Mouse (Mus musculus) ES-E14 (cell line): ENCODE results near the gene Cyp2d11. TPM values are rescaled to one million over a fixed set of nuclear protein-coding genes. Genes with fewer than 3 reads are reported as not detected.
A peak's percentile ranks its signal among the peaks of the same experiment; 100 is the strongest.

Experiments used
- DNase-seq: peaks from one replicate; pipeline ENCODE4 v3.0.0-alpha.2; 2013; ENCODE audit warnings: low read depth, low spot score
- H3K27ac ChIP-seq: 2 replicates; pipeline ENCODE4 v1.5.1; 2012; ENCODE audit warnings: low read depth, mild to moderate bottlenecking, low read length, moderate library complexity, mixed read lengths; ENCODE audit not compliant: poor library complexity, insufficient read depth, severe bottlenecking
- H3K36me3 ChIP-seq: 2 replicates; pipeline ENCODE4 v1.6.1; 2012; ENCODE audit warnings: mild to moderate bottlenecking, low read length, moderate library complexity, mixed read lengths; ENCODE audit not compliant: control insufficient read depth, poor library complexity, insufficient read depth, severe bottlenecking
- H3K4me1 ChIP-seq, 2 experiments: fragments of 150-350 bp in 1 of 2; sonication (generic) in 1 of 2; 2 replicates each; pipeline ENCODE4 v1.6.1; 2012; ENCODE audit warnings: low read length in 2 of 2, mild to moderate bottlenecking in 1 of 2, mixed read lengths in 1 of 2; ENCODE audit not compliant: control insufficient read depth in 2 of 2, insufficient read depth in 2 of 2, poor library complexity in 1 of 2
- H3K4me3 ChIP-seq, 2 experiments: fragments of 150-350 bp in 1 of 2; sonication (generic) in 1 of 2; 2 replicates each; pipeline ENCODE4 v1.5.1; 2012; ENCODE audit warnings: low read length in 2 of 2, low read depth in 1 of 2, mild to moderate bottlenecking in 1 of 2, mixed read lengths in 1 of 2; ENCODE audit not compliant: insufficient read depth in 1 of 2, poor library complexity in 1 of 2, severe bottlenecking in 1 of 2
- H3K9ac ChIP-seq: 2 replicates; pipeline ENCODE4 v1.6.1; 2012; ENCODE audit warnings: low read depth, mild to moderate bottlenecking, low read length, mixed read lengths; ENCODE audit not compliant: poor library complexity, insufficient read depth, severe bottlenecking
- H3K9me3 ChIP-seq: fragments of 150-350 bp; sonication (generic); 2 replicates; pipeline ENCODE4 v1.6.1; 2012; ENCODE audit warnings: low read depth, mild to moderate bottlenecking, low read length; ENCODE audit not compliant: control insufficient read depth, insufficient read depth
- CHD2 ChIP-seq: IDR thresholded peaks from 2 replicates; pipeline ENCODE4 v1.6.1; 2014; ENCODE audit warnings: mild to moderate bottlenecking, low read depth, low read length, inconsistent platforms
- HCFC1 ChIP-seq: IDR thresholded peaks from 2 replicates; pipeline ENCODE4 v1.6.1; 2012; ENCODE audit warnings: low read length, inconsistent platforms, borderline replicate concordance; ENCODE audit not compliant: insufficient read depth
- MAFK ChIP-seq: IDR thresholded peaks from 2 replicates; pipeline ENCODE4 v1.6.1; 2014; ENCODE audit warnings: mild to moderate bottlenecking, low read depth, low read length, inconsistent platforms; ENCODE audit not compliant: insufficient read depth
- ZC3H11A ChIP-seq: IDR thresholded peaks from 2 replicates; pipeline ENCODE4 v1.6.1; 2012; ENCODE audit warnings: low read depth, mild to moderate bottlenecking, inconsistent platforms, low read length, borderline replicate concordance
- ZNF384 ChIP-seq: IDR thresholded peaks from 2 replicates; pipeline ENCODE4 v1.6.1; 2012; ENCODE audit warnings: low read depth, low read length, inconsistent platforms
- in situ Hi-C, 2 experiments: fragments of 600-800 bp; cut with MboI; formaldehyde crosslinking; loops; one replicate each; pipeline ENCODE4 v1.15.1; 2025; ENCODE audit warnings: low sequenced_read_pairs in 2 of 2, inconsistent platforms in 1 of 2; ENCODE audit not compliant: unreplicated experiment in 2 of 2
- total RNA-seq: library from RNA; depleted of rRNA; stranded (reverse); fragments of 300-350 nt; gene quantifications from 2 replicates; pipeline ENCODE4 v1.2.3, GENCODE M21; 2012

The Cyp2d11 gene
- total RNA-seq, 1 experiment, result not detected

DNA sequence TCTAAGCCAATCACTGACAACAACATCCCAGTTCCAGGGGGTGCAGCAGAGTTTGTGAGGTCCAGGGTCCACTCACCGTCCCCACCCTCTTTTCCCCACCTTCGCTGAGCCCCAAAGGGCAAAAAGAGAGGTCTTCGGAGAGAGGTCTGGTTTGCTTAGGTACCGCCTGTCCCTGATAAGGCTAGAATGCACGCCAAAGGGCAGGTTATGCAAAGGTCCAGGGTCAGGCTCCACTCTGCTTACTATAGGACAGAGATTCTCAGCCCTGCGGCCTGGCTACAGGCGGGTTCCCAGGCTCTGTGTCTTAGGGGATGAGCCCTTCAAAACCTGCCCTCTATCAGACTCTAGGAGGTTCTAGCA lies 14.3 kb downstream of the Cyp2d11 start:
- Histone ChIP-seq H3K9me3 (no peaks in the 10 kb centered on the region), H3K4me1 (peaks cover 0 to 2% of the 10 kb centered on the region in 2 experiments; a peak in 1 of 4 replicates), H3K4me3 (peak overlapping the region; percentile 35 to 60), H3K27ac (no peak overlapping the region), H3K36me3 (no peaks in the 10 kb centered on the region), H3K9ac (no peak overlapping the region)
- TF ChIP-seq MAFK (no peak), ZC3H11A (no peak), ZNF384 (no peak), HCFC1 (no peak), CHD2 (no peak)
- no peak for DNase-seq
- in situ Hi-C loops, result no loop called here

DNA sequence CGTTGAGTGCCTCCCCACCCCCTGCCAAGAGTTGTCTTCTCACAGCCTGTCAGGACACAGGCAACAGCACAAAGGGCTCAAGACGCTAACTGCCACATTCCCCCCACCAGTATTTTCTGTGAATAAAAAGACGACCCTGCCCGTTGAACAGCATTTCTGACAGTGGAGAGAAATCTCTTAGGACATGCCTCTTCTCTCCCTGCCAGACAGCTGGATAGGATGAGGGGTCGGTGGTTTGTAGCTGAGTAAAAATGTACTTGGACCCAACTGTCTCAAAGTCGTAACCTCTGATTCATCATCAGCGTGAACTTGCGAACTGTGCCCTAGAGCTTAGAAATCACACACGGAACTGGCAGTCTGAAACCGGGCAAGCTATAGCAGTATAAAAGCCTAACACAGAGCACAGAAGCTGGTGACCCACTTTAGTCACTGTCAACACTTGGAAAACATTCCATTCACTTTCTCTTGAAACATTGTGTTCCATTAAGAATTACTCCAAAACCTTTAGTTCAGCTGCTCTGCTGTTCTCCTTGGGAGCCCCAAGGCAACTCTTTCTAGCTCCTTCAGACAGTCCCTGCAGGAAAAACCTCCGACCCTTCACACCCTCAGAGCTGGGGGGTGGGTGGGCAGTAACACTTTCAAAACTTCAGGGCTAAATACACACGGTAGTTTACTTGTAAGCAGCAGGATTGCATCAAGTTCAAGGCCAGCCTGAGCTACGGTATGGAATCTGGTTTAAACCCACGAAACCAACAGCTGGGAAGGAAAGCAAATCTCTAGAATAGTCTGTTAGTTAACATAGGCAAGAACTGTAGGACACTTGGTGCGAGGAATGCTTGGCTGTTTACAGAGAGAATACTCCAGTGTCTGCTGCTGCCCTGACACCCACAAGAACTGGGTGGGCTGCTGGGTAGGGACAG lies 15.3 kb downstream of the Cyp2d11 start:
- Histone ChIP-seq H3K4me3 (no peak overlapping the region), H3K27ac (no peak overlapping the region), H3K9ac (no peak overlapping the region), H3K36me3 (no peaks in the 10 kb centered on the region), H3K4me1 (peaks cover 0 to 2% of the 10 kb centered on the region in 2 experiments; a peak in 1 of 4 replicates), H3K9me3 (no peaks in the 10 kb centered on the region)
- DNase-seq, result no peak
- TF ChIP-seq MAFK (no peak), ZNF384 (no peak), HCFC1 (no peak), CHD2 (no peak), ZC3H11A (no peak)
- in situ Hi-C loops, result no loop called here

DNA sequence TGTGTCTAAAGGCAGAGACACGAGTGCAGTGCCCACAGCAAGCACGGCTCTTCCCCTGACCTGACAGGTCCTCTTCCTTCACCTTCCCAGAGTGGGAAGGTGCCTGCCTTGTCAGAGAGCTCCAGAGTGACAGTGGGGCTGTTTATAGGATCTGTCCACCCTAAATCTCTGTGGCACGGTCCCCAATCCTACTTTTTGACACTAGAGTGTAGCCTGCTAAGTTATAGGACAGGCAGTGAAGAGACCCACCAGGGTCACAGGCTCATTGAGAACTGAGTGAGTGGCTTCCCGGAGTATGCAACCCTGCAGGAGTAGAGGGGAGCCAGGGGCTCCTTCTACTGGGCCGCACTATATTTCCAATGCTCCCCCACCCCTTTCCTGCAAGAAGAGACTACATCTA lies 16.1 kb downstream of the Cyp2d11 start:
- in situ Hi-C loops, result no loop called here
- H3K4me1 ChIP-seq, result peaks cover 0 to 2% of the 10 kb centered on the region in 2 experiments; a peak in 1 of 4 replicates
- H3K9me3 ChIP-seq, result no peaks in the 10 kb centered on the region
- no peak overlapping the region for H3K9ac ChIP-seq
- H3K36me3 ChIP-seq, result no peaks in the 10 kb centered on the region
- no peak overlapping the region for H3K4me3 ChIP-seq
- TF ChIP-seq HCFC1 (no peak), CHD2 (no peak), ZC3H11A (no peak), MAFK (no peak), ZNF384 (no peak)
- no peak for DNase-seq
- no peak overlapping the region; the same call in 1 of the 2 replicates for H3K27ac ChIP-seq

DNA sequence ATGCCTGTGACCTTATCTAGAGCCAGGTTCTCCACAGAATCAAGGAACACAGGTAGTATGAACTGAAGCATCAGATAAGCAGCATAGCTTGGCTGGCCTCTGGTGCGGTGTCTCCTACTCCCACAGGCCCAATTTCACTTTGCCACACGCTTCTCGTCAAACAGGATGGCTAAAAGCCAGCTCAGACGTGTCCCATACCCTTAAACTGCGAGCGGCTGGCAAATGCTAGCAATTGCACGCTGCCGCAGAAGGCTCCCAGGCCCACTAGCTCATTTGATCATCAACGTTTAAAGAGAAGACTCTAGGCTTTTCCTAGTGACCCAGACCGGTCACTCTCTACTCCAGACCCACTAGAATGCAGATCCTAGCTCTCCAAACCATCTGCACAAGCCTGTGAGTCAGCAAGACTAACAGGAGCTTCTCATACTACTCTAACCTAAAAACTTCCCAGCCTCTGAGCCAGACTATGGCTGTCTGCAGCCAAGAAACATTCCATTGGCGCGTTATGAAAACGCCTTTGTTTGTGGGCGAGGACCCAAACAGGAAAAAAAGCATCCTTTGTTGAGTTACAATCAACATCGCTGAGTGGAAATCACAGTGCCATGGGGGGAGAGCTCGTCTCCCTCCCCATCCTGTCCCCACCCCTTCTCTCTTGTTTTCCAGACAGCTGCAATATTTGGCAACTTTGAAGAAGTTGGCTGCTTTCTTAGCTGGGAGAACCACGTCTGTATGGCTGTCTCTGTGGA lies 17.3 kb downstream of the Cyp2d11 start:
- in situ Hi-C loops, result no loop called here
- no peak overlapping the region for H3K4me3 ChIP-seq
- no peaks in the 10 kb centered on the region for H3K9me3 ChIP-seq
- H3K4me1 ChIP-seq, result peaks cover 0 to 2% of the 10 kb centered on the region in 2 experiments; a peak in 1 of 4 replicates
- H3K36me3 ChIP-seq, result no peaks in the 10 kb centered on the region
- no peak overlapping the region for H3K27ac ChIP-seq
- TF ChIP-seq HCFC1, result no peak
- no peak for TF ChIP-seq MAFK
- no peak for TF ChIP-seq CHD2
- no peak for TF ChIP-seq ZNF384
- no peak for TF ChIP-seq ZC3H11A
- no peak overlapping the region for H3K9ac ChIP-seq
- no peak for DNase-seq
